Mouse (Mus musculus) liver, adult 2 months (tissue): ENCODE data around the gene Trpv2. TPM values are rescaled to one million over a fixed set of nuclear protein-coding genes. Genes with fewer than 3 reads are reported as not detected.

Source experiments
- DNase-seq: peaks from one replicate; pipeline ENCODE4 v3.0.0-alpha.2; 2011; ENCODE audit warnings: low read depth, low spot score; ENCODE audit errors: extremely low read depth
- H3K27ac ChIP-seq: fragments of 200-500 bp; replicated peaks from 2 replicates; pipeline ENCODE4 v1.5.1; 2012; ENCODE audit warnings: low read depth, mild to moderate bottlenecking, control low read depth, inconsistent platforms, low read length; ENCODE audit not compliant: insufficient read depth
- H3K27me3 ChIP-seq: fragments of 200-500 bp; 2 replicates; pipeline ENCODE4 v1.6.1; 2012; ENCODE audit warnings: mild to moderate bottlenecking, moderate library complexity, low read length, inconsistent platforms; ENCODE audit not compliant: control insufficient read depth, insufficient read depth
- H3K36me3 ChIP-seq: fragments of 200-500 bp; 2 replicates; pipeline ENCODE4 v1.6.1; 2012; ENCODE audit warnings: low read length, inconsistent platforms; ENCODE audit not compliant: control insufficient read depth, insufficient read depth
- H3K4me1 ChIP-seq: fragments of 200-500 bp; 2 replicates; pipeline ENCODE4 v1.6.1; 2011; ENCODE audit warnings: low read length; ENCODE audit not compliant: control insufficient read depth, insufficient read depth
- H3K4me3 ChIP-seq: fragments of 200-500 bp; 2 replicates; pipeline ENCODE4 v1.5.1; 2011; ENCODE audit warnings: low read depth, mild to moderate bottlenecking, control low read depth, low read length, moderate library complexity; ENCODE audit not compliant: insufficient read depth
- H3K79me2 ChIP-seq: fragments of 200-500 bp; 2 replicates; pipeline ENCODE4 v1.6.1; 2012; ENCODE audit warnings: inconsistent platforms, mild to moderate bottlenecking, low read length, moderate library complexity; ENCODE audit not compliant: control insufficient read depth, insufficient read depth
- H3K9ac ChIP-seq: fragments of 200-500 bp; 2 replicates; pipeline ENCODE4 v1.6.1; 2012; ENCODE audit warnings: low read depth, mild to moderate bottlenecking, control low read depth, inconsistent platforms, low read length
- CTCF ChIP-seq: fragments of 200-500 bp; IDR thresholded peaks from 2 replicates; pipeline ENCODE4 v1.5.1; 2011; ENCODE audit warnings: low read depth, low read length, control low read depth
- POLR2A ChIP-seq: fragments of 200-500 bp; IDR thresholded peaks from 2 replicates; pipeline ENCODE4 v1.6.1; 2011; ENCODE audit warnings: low read length, control low read depth; ENCODE audit not compliant: insufficient read depth; ENCODE audit errors: extremely low read depth
- WGBS: fragments of 180-500 bp; shearing (Covaris S2); methylation state at CpG from one replicate; pipeline ENCODE4 v1.1.7; 2018; 5-methylcytosine and 5-hydroxymethylcytosine counted together
- polyA plus RNA-seq: library from polyadenylated mRNA; depleted of rRNA; stranded (reverse); fragments of >200 nt; gene quantifications from 2 replicates; pipeline ENCODE4 v1.2.3, GENCODE M21; 2012
- total RNA-seq: library from RNA; depleted of rRNA; stranded (reverse); fragments of >200 nt; gene quantifications from 2 replicates; pipeline ENCODE4 v1.2.3, GENCODE M21; 2014

Trpv2 gene
- total and polyA plus RNA-seq, 2 experiments, result 0.83 to 1.7 TPM

GRCm38 (mm10) chr11:62645337-62645675 lies 71.0 kb downstream of the Trpv2 start:
- no peak for DNase-seq
- H3K79me2 ChIP-seq, result no peaks in the 10 kb centered on the region
- WGBS, result 83% methylated on average over 4 of the region's 4 CpGs
- TF ChIP-seq POLR2A, result no peak
- TF ChIP-seq CTCF, result no peak
- H3K27ac ChIP-seq, result no peak overlapping the region
- no peaks in the 10 kb centered on the region for H3K27me3 ChIP-seq
- no peaks in the 10 kb centered on the region for H3K36me3 ChIP-seq
- H3K4me3 ChIP-seq, result no peak overlapping the region
- H3K4me1 ChIP-seq, result peaks cover 5% of the 10 kb centered on the region; the same call in 1 of the 2 replicates
- no peak overlapping the region for H3K9ac ChIP-seq

DNA sequence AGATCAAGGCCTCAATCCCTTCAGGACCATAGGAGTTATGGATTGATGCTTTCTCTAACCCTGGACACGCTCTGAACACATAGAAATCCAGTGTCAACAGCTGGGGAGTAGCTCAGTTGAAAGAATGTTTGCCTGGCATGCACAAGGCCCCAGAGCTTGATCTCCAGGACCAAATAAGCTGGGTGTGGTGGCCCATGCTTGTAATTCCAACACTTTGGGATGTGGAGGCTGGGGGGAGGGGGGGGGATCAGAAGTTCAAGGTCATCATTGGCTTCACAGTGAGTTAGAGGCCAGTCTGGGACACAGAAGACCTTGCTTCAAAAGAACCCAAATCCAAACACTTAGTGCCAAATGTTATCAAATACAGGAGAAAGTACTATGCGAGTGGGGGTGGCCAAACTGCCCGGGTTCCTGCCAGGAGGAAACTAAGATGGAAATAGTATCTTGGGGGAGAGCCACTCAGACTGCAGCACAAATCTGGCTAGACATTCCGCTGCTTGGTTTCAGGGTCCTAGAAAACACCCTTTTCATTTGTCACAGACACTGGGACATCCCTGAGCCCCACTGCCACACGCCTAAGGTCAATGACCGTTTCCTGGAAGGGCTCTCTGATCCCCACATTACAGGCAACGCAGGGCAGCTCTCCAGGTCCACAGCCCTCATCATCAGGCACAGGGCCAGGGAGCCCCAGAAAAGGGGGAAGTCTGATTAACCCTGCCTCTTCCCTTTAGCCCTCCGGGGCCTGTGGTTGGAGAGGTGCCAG lies 71.6 kb downstream of the Trpv2 start:
- H3K27ac ChIP-seq, result no peak overlapping the region
- H3K4me1 ChIP-seq, result peaks cover 5% of the 10 kb centered on the region; the same call in 1 of the 2 replicates
- no peaks in the 10 kb centered on the region for H3K36me3 ChIP-seq
- H3K79me2 ChIP-seq, result no peaks in the 10 kb centered on the region
- H3K4me3 ChIP-seq, result no peak overlapping the region
- no peak overlapping the region for H3K9ac ChIP-seq
- H3K27me3 ChIP-seq, result no peaks in the 10 kb centered on the region
- peak; percentile 33 for DNase-seq
- WGBS, result 11% methylated on average over 8 of the region's 8 CpGs
- TF ChIP-seq POLR2A (no peak), CTCF (no peak)

DNA sequence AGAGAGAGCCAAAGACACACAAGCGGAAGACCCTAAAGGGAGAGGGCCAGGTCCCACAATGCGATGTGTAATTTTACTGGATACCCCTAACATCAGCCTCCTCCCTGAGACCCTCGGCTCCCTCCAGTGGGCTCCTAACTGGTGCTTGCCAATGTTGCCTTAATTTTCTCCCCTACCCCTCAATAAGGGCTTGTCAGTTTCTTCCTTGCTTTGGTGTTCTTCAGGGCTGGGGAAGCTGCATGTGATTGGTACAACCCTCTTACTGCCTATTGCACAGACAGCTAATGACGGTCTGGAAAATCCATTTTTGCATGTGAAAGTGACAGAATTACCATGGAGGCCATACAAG lies 72.2 kb downstream of the Trpv2 start:
- H3K4me1 ChIP-seq, result peaks cover 5% of the 10 kb centered on the region; the same call in 1 of the 2 replicates
- WGBS, result 57% methylated on average over 4 of the region's 4 CpGs
- no peak overlapping the region for H3K27ac ChIP-seq
- no peak overlapping the region for H3K9ac ChIP-seq
- TF ChIP-seq POLR2A, result no peak
- no peaks in the 10 kb centered on the region for H3K79me2 ChIP-seq
- H3K4me3 ChIP-seq, result no peak overlapping the region
- H3K36me3 ChIP-seq, result no peaks in the 10 kb centered on the region
- DNase-seq, result no peak
- no peaks in the 10 kb centered on the region for H3K27me3 ChIP-seq

GRCm38 (mm10) chr11:62646958-62647515 lies 72.8 kb downstream of the Trpv2 start:
- DNase-seq, result no peak
- no peak overlapping the region for H3K4me3 ChIP-seq
- no peak overlapping the region for H3K9ac ChIP-seq
- H3K27ac ChIP-seq, result no peak overlapping the region
- no peak for TF ChIP-seq CTCF
- TF ChIP-seq POLR2A, result no peak
- H3K27me3 ChIP-seq, result no peaks in the 10 kb centered on the region
- no peaks in the 10 kb centered on the region for H3K79me2 ChIP-seq
- whole genome bisulfite sequencing, result 63% methylated on average over 7 of the region's 7 CpGs
- no peaks in the 10 kb centered on the region for H3K36me3 ChIP-seq
- peaks cover 5% of the 10 kb centered on the region; the same call in 1 of the 2 replicates for H3K4me1 ChIP-seq

GRCm38 (mm10) chr11:62647661-62648590 lies 73.6 kb downstream of the Trpv2 start, which contains the start of gene Lrrc75a:
Gene Lrrc75a, minus strand, starts transcription at chr11:62648523.
- peak within 1 kb of the TSS; percentile 57 for H3K4me3 ChIP-seq
- 4% methylated on average over 56 of the region's 86 CpGs for WGBS
- H3K4me1 ChIP-seq, result peaks cover 5% of the 10 kb centered on the region; the same call in 1 of the 2 replicates
- H3K27me3 ChIP-seq, result no peaks in the 10 kb centered on the region
- H3K36me3 ChIP-seq, result no peaks in the 10 kb centered on the region
- DNase-seq, result no peak
- H3K27ac ChIP-seq, result no peak within 1 kb of the TSS
- H3K9ac ChIP-seq, result peak within 1 kb of the TSS; percentile 69
- no peaks in the 10 kb centered on the region for H3K79me2 ChIP-seq
- TF ChIP-seq CTCF (no peak), POLR2A (no peak)
